Mouse (Mus musculus): ENCODE measurements at regions not wholly inside any gene's neighbourhood (a gene's known extent, or its start where the extent isn't known, plus 50 kb on each side); places are given as distances from the start of the nearest gene placed in this dataset.

- DNase-seq (ENCODE audit: low spot score), result no peak
Observed at GRCm38 (mm10) chr1:154080505-154081380, 120.2 kb upstream of the Zfp648 start.

GRCm38 (mm10) chr1:154086145-154086544 is 114.8 kb upstream of the Zfp648 start:
- no peak for DNase-seq (ENCODE audit: low spot score)

- DNase-seq (ENCODE audit: low spot score), result no peak
Observed at GRCm38 (mm10) chr1:154089815-154090214, 111.2 kb upstream of the Zfp648 start.

DNA sequence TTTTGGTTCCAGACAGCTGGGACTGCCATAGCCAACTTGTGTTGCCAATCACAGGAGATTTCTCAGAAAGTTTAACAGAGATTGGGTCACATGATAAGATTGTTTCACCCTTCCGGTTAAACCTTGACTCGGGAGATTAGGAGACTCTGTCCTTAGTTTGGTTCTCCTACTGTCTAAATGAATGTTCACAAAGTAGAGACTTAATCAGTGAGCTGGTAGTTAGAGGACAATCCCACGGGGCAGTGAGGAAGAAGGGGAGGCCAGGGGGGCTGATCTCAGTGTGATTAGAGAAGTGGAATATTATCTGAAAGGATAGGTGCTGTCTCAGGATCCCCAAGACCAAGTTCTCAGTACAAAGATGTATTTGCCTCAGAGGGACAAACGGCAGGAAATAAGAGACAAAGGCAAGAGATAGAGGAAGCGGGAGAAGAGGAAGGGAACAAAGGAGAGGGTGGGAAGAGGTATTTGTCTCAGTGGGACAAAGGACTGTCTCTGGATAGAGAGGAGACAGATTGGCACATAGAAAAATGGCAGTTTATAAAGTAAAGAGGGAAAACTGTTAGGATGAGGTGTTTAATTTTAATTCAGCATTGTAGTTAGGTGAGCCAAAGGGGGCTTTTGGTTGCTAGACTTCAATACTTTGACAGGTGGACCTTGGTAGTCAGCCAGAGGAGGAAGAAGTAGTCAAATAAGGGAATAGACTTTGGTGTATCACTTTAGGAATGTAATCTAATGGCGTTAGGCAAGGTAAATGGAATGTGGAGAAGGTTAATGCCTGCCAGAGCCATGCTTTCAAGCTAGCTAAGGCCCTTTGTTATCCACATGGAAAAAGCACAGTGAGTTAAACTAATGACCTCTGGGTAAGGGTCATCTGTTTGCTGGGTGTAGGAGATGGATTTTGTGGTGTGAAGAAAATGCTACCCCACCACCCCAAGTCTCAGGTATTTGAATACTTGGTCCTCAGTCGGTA is 110.2 kb upstream of the Zfp648 start:
- no peak for DNase-seq (ENCODE audit: low spot score)

- no peak for DNase-seq (ENCODE audit: low spot score)
Observed at GRCm38 (mm10) chr1:154093549-154093948, 107.4 kb upstream of the Zfp648 start.

DNA sequence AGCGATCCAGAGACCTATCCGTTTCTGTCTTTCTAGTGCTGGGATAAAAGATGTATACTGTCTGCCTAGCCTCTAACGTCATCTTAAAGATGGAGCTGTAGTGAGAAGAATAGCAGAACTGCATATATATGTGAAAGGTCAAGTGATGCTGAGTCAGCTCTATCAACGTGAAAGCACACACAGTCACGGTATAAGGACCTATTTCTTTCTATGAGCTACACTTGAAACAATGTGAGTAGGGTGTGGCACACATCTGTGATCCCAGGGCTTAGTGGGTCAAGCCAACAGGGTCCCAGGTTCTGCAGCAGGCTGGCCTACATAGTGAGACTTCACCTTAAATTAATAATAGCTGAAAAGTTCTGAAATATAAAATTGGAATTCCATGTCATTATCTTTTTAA is 106.6 kb upstream of the Zfp648 start:
- no peak for DNase-seq (ENCODE audit: low spot score)

- DNase-seq (ENCODE audit: low spot score), result no peak
Observed at GRCm38 (mm10) chr1:154096113-154096512, 104.9 kb upstream of the Zfp648 start.

- no peak for DNase-seq (ENCODE audit: low spot score)
Observed at GRCm38 (mm10) chr1:154096911-154097310, 104.1 kb upstream of the Zfp648 start.

- DNase-seq (ENCODE audit: low spot score), result no peak
Observed at GRCm38 (mm10) chr1:154097656-154098055, 103.3 kb upstream of the Zfp648 start.

DNA sequence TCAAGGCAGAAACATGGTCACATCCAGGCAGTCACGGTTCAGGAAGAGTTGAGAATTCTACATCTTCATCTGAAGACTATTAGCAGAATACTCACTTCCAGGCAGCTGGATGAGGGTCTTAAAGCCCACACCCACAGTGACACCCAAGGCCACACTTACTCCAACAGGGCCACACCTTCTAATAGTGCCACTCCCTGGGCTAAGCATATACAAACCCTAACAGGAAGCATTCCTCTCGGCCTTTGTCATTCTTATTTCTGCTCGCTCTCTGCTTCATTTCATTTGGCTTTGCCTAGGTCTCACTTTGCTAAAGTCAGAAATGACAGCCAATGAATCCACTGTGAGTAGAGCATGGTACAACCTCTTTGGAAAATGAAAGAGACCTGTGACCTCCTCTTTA is 100.4 kb upstream of the Zfp648 start:
- DNase-seq (ENCODE audit: low spot score), result no peak

- DNase-seq (ENCODE audit: low spot score), result no peak
Observed at GRCm38 (mm10) chr1:154101433-154101832, 99.6 kb upstream of the Zfp648 start.

- no peak for DNase-seq (ENCODE audit: low spot score)
Observed at GRCm38 (mm10) chr1:154102191-154102590, 98.8 kb upstream of the Zfp648 start.

DNA sequence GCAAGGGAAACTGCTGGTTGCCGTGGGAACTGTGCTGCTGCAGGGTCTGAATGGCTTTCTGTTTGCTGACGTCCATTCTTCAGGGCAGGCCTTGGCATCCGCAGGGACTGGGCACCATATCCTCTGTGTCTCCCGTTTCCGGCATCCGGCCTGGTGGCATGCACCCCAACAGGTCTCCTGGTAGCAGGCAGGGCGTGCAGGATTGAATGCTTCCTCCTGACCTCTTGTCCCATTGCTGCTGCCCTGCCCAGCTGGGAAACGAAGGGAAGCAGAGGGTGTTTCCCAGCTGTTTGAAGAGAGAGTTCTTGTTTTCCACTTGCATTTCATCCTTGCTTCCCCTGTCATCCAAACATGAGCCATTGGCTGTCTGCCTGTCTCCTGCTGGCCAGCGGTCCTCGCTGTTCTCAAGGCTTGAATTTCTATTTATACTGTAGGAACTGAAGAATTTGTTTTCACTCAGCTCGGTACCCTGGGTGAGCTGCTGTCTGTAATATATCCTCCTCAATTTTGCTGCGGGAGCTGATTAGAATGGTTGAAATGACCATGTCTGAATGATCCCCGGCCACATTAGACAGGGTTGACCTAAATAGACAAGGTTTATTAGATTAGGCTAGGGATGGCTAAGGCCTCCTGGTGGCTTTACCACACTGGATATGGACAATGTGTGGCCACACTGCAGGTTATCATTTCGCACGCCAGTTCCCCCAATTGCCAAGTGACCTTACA is 98.0 kb upstream of the Zfp648 start:
- no peak for DNase-seq (ENCODE audit: low spot score)

GRCm38 (mm10) chr1:154103597-154103923 is 97.4 kb upstream of the Zfp648 start:
- no peak for DNase-seq (ENCODE audit: low spot score)

- no peak for DNase-seq (ENCODE audit: low spot score)
Observed at GRCm38 (mm10) chr1:154104006-154104600, 96.9 kb upstream of the Zfp648 start.

DNA sequence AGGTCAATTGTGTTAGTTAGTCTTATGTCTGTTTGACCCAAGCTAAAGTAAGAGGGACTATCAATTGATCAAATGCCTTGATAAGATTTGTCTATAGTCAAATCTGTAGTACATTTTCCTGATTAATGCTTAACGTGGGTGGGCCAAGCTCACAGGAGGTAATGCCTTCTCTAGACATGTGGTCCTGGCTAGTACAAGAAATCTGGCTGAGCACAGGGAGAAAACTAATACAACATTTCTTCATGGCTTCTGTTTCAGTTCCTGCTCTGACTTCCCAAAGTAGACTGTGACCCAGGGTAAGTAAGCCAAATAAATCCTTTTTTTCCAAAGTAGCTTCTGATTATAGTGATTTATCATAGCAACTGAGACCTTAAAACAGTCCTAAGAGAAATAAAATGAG is 96.2 kb upstream of the Zfp648 start:
- no peak for DNase-seq (ENCODE audit: low spot score)

DNA sequence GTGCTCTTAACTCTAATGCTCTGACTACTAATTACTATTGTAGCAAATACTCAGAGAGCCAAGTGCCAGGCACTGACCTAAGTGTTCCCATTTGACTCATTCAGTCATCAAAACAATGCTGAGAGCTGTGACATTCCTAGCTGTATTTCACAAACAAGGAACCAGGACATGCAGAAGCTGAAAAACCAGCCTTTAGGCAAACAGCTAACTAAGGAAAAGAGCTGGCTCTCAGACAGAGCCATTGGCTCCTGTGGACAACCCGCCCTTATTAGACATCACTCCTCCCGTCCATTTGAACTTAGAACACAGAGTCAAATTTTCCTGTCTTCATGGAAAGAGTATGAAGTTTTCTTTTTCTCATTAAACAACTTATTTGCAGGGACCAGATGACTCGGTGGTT is 88.5 kb upstream of the Zfp648 start:
- DNase-seq (ENCODE audit: low spot score), result no peak

GRCm38 (mm10) chr1:154113291-154114050 is 87.5 kb upstream of the Zfp648 start:
- no peak for DNase-seq (ENCODE audit: low spot score)

DNA sequence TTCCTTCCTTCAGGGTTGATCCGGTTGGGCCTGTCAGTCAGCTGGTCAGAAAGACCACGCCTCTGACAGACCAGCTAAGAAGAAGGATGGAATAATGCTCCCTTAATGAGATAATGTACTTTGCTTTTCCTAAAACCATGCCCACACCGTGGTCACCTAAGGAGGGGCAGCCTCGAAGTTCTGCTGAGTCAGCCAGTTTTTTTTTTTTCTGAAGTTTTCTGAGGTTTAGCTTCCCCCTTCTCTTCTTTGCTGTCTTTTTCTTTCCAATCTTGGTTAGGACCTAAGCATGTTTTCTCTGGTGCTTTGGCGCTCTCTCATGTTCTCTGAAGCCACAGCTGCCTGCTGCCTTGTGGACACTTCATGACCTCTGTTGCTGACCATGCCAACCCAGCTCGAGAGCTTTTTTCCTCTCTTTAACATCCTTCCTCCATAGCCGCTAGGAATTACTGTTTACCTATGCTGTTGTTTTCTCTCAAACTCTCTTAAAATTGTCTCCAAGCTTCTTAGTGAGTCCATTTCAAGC is 84.7 kb upstream of the Zfp648 start:
- DNase-seq (ENCODE audit: low spot score), result no peak

GRCm38 (mm10) chr1:154117346-154117687 is 83.7 kb upstream of the Zfp648 start:
- DNase-seq (ENCODE audit: low spot score), result no peak
